Comparison of ENCODE assay signal across 16 mouse cellular contexts in the genomic region with DNA sequence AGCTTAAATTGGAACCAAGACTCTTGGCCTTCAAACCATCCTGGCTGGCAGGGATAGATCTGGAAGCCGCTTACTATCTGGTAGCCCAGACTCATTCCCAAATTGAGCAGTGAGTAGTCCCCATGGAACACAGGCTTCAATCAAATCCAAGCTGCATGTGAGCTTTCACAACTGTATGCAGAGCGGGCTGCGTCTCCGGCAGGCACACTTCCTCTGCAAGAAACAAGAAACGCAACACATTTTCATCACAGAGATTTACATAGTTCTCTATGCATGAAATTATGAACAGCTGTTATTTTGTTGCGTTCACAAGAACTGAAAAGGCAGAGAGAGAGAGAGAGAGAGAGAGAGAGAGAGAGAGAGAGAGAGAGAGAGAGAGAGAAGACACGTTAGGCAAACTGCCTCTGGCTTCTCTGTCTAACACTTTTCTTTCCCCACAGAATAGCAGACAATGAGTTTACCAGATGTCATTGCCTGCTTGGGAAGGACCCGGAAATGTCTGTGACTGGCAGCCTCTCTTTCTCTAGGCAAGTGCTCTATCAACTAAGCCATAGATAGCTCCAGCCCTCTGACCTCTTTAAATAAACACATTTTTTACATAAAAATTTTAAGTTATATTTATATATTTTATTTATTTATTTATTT. TPM values are rescaled to one million over a fixed set of nuclear protein-coding genes. Genes with fewer than 3 reads are reported as not detected.
DNase-seq lines count a peak whose midpoint lies in the region; ATAC-seq lines count a peak whose summit lies in the region.
"Had no signal": no experiment of that assay in that cellular context is flagged by ENCODE, and none has a peak within 500 bp of the region (broad histone marks: within the 10 kb centered on the region; RNA-seq: fewer than 3 reads in every experiment).

No protein-coding gene starts in this region.

- H3K36me3 ChIP-seq in midbrain, embryonic 14.5 days (ENCODE audit: control insufficient read depth, insufficient read depth, low read length): no peaks in the 10 kb centered on the region
- H3K36me3 ChIP-seq in midbrain, embryonic 13.5 days: no peaks in the 10 kb centered on the region
- H3K36me3 ChIP-seq: heart, embryonic 12.5 days; limb, embryonic 15.5 days; lung, embryonic 15.5 days; midbrain, embryonic 12.5 days; neural tube, embryonic 13.5 days had no signal

- 66% methylated on average over 8 of the region's 8 CpGs for WGBS in midbrain, embryonic 14.5 days
- 74% methylated on average over 8 of the region's 8 CpGs for WGBS in midbrain, embryonic 13.5 days

- no peaks in the 10 kb centered on the region for H3K4me1 ChIP-seq in midbrain, embryonic 14.5 days (ENCODE audit: control insufficient read depth, insufficient read depth, low read length)
- H3K4me1 ChIP-seq in midbrain, embryonic 13.5 days (replicated peaks): no peaks in the 10 kb centered on the region
- H3K4me1 ChIP-seq: heart, embryonic 12.5 days; limb, embryonic 15.5 days; lung, embryonic 15.5 days; midbrain, embryonic 12.5 days; neural tube, embryonic 13.5 days had no signal

- H3K4me3 ChIP-seq in midbrain, embryonic 14.5 days (replicated peaks; ENCODE audit: low read depth, low read length): no peak overlapping the region
- no peak overlapping the region for H3K4me3 ChIP-seq in midbrain, embryonic 13.5 days (replicated peaks)
- H3K4me3 ChIP-seq: heart, embryonic 12.5 days; limb, embryonic 15.5 days; lung, embryonic 15.5 days; midbrain, embryonic 12.5 days; neural tube, embryonic 13.5 days had no signal

- intact Hi-C loops in heart, postnatal 36 days (cut with DNase I): no loop called here
- intact Hi-C loops in gastrocnemius, postnatal 14 days (cut with DNase I; ENCODE audit: low total_unique reads): no loop called here

- no peak for ATAC-seq in midbrain, embryonic 14.5 days (ENCODE audit: low FRiP score, low TSS enrichment)
- no peak for ATAC-seq in midbrain, embryonic 13.5 days

- H3K9ac ChIP-seq in midbrain, embryonic 14.5 days (replicated peaks; ENCODE audit: low read length): no peak overlapping the region
- H3K9ac ChIP-seq in midbrain, embryonic 13.5 days (replicated peaks): no peak overlapping the region
- H3K9ac ChIP-seq: heart, embryonic 12.5 days; hindbrain, embryonic 14.5 days; limb, embryonic 15.5 days; lung, embryonic 15.5 days; midbrain, embryonic 12.5 days; neural tube, embryonic 13.5 days had no signal

- H3K4me2 ChIP-seq in midbrain, embryonic 14.5 days (ENCODE audit: low read length): no peak overlapping the region
- H3K4me2 ChIP-seq in midbrain, embryonic 13.5 days (replicated peaks): no peak overlapping the region
- H3K4me2 ChIP-seq: heart, embryonic 12.5 days; hindbrain, embryonic 14.5 days; limb, embryonic 15.5 days; lung, embryonic 15.5 days; midbrain, embryonic 12.5 days; neural tube, embryonic 13.5 days had no signal

- no peaks in the 10 kb centered on the region for H3K27me3 ChIP-seq in midbrain, embryonic 14.5 days (ENCODE audit: control insufficient read depth, insufficient read depth, low read length)
- H3K27me3 ChIP-seq in midbrain, embryonic 13.5 days: no peaks in the 10 kb centered on the region
- H3K27me3 ChIP-seq: heart, embryonic 12.5 days; lung, embryonic 15.5 days; midbrain, embryonic 12.5 days; neural tube, embryonic 13.5 days had no signal

- H3K27ac ChIP-seq in midbrain, embryonic 14.5 days (replicated peaks; ENCODE audit: low read depth, low read length): no peak overlapping the region
- H3K27ac ChIP-seq in midbrain, embryonic 13.5 days: no peak overlapping the region
- H3K27ac ChIP-seq: hindbrain, embryonic 14.5 days; limb, embryonic 15.5 days; lung, embryonic 15.5 days; midbrain, embryonic 12.5 days; neural tube, embryonic 13.5 days had no signal

- no peaks in the 10 kb centered on the region for H3K9me3 ChIP-seq in midbrain, embryonic 14.5 days (ENCODE audit: control insufficient read depth, low read length)
- H3K9me3 ChIP-seq in midbrain, embryonic 13.5 days: no peaks in the 10 kb centered on the region
- H3K9me3 ChIP-seq: heart, embryonic 12.5 days; limb, embryonic 15.5 days; lung, embryonic 15.5 days; midbrain, embryonic 12.5 days; neural tube, embryonic 13.5 days had no signal

- DNase-seq in adrenal gland, postnatal 14 days: peak; percentile 28
- no peak for DNase-seq in adrenal gland, adult 8-10 months
- DNase-seq in heart, adult 8-10 months (ENCODE audit: low spot score): peak; percentile 25
- no peak for DNase-seq in heart, postnatal 36 days
- DNase-seq in midbrain, embryonic 14.5 days: peak; percentile 28
- DNase-seq in gastrocnemius, postnatal 14 days: peak; percentile 13
- no peak for DNase-seq in layer of hippocampus, adult 11-12 months (ENCODE audit: low spot score)
- DNase-seq: cerebellum, adult 18-20 months; thymus, postnatal 36 days had no signal

RNA-seq across cellular contexts. Expression of a gene that starts 27.7 kb away (rescaled TPM):
- total RNA-seq in adrenal gland, postnatal 14 days (2021): 83.1 and 95.0 TPM in 2 replicates
- total RNA-seq in adrenal gland, adult 8-10 months (2022): 100 to 1,000 TPM in 2 of 4 experiments, 10 to 100 TPM in 2; 88.2 to 135 (median 105) TPM
- total RNA-seq in heart, adult 8-10 months (2022): 100 to 1,000 TPM in 1 of 4 experiments, 10 to 100 TPM in 3; 79.3 to 102 (median 88.5) TPM
- 10 to 100 TPM; 93.1 to 99.6 TPM for total RNA-seq in heart, postnatal 36 days (2021)
- polyA plus RNA-seq in midbrain, embryonic 14.5 days (2014; fragmentation: Nextera tagmentation; extraction: Ambion mirVana): 109 and 112 TPM in 2 replicates
- polyA plus RNA-seq in midbrain, embryonic 13.5 days (2015; fragmentation: Nextera tagmentation; extraction: Ambion mirVana): 126 TPM in 2 replicates
- 10 to 100 TPM; 66.0 to 68.2 TPM for total RNA-seq in gastrocnemius, postnatal 14 days (2021)

Comparison
In these comparisons a context has a peak if more than half of its experiments do, and no peak if none do; other contexts are left out.
1. DNase-seq: peak in adrenal gland, postnatal 14 days (single experiment), heart, adult 8-10 months (single experiment), midbrain, embryonic 14.5 days (single experiment) and gastrocnemius, postnatal 14 days (single experiment); none in adrenal gland, adult 8-10 months (single experiment), heart, postnatal 36 days (0 of 2) and layer of hippocampus, adult 11-12 months (single experiment).